Mouse (Mus musculus): Measurements from ENCODE around the gene Adam33. TPM values are rescaled to one million over a fixed set of nuclear protein-coding genes. Genes with fewer than 3 reads are reported as not detected.

Adam33 gene
- polyA plus RNA-seq, 1 experiment from 2014 or later: 2.1 TPM

DNA sequence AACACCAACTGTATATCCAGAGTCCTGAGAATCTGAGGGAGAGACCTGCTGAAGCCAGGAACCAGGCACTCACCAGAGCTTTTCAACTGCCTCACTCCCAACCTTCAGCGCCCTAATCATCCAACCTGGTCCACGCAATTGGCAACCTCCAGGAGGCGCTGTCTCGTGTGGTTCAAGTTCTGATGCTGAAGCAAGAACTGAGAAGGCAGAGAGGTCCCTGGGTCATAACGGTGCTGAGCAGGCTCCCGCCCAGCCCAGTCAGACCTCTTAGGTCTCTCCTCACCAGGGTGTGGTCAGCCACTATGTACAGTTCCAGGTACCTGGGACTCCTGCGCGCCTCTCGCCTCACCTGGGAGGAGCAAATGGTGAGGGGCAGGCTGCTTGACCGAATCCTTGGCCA, 8.0 kb downstream of the Adam33 start:
- peaks cover 75% of the 10 kb centered on the region for H3K27me3 ChIP-seq
- H3K4me3 ChIP-seq: no peak overlapping the region
- peak; percentile 59; the same call in 1 of the 2 replicates for ATAC-seq (ENCODE audit: low FRiP score, low read depth)
- no peaks in the 10 kb centered on the region for H3K9me3 ChIP-seq
- 4% methylated on average over 10 of the region's 10 CpGs for WGBS
- H3K36me3 ChIP-seq: no peaks in the 10 kb centered on the region
- peaks cover 21% of the 10 kb centered on the region for H3K4me1 ChIP-seq
- no peak overlapping the region for H3K9ac ChIP-seq (replicated peaks)
- no peak overlapping the region for H3K27ac ChIP-seq (replicated peaks)
- peak overlapping the region; percentile 47 for H3K4me2 ChIP-seq (replicated peaks)

- Histone ChIP-seq H3K4me1 (peaks cover 21% of the 10 kb centered on the region), H3K9me3 (no peaks in the 10 kb centered on the region), H3K27ac (replicated peaks) (no peak overlapping the region), H3K27me3 (peaks cover 75% of the 10 kb centered on the region), H3K36me3 (no peaks in the 10 kb centered on the region), H3K4me2 (replicated peaks) (peak overlapping the region; percentile 47), H3K9ac (replicated peaks) (peak overlapping the region; percentile 21; the same call in 1 of the 2 replicates), H3K4me3 (peak overlapping the region; percentile 31)
- ATAC-seq (ENCODE audit: low FRiP score, low read depth): no peak
- 2% methylated on average over 21 of the region's 21 CpGs for WGBS
These were observed 8.9 kb downstream of the Adam33 start for GRCm38 (mm10) chr2:131054646-131055264.

DNA sequence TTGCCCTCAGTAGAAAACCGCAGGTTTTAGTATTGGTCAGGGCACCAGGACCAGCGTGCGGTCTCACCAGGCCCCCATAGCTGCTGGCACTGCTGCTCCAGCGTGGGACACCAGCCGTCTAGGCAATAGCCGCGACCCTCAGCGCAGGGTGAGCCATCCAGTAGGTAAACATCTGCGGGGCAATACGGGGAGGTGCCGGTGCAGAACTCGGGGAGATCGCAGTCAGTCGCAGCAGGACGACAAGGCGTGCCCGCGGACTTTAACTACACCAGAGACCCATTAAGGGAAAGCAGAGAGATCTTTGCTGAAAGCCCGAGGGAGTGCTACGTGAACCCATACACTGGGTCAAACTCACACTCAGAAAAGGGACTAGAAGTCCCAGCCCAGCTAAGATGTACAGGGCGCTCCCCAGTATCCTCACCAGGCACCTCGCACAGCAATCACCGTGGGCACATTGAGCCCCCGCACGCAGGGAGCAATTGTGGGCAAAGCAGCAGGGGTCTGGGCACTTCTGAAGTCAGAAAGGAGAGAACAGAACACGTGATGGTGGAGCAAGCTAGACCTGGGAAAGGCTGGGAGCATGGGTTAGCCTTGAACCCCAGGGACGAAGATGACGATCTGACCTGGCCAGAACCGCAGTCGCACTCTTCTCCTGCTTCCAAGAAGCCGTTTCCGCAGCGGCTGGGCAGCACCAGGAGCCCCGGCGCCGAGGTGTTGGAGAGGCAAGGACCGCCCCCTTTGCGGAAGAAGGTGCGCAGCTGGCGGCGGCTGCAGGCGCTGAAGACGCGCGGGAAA, 9.6 kb downstream of the Adam33 start:
- Histone ChIP-seq H3K9ac (replicated peaks) (peak overlapping the region; percentile 21; the same call in 1 of the 2 replicates), H3K4me1 (peaks cover 21% of the 10 kb centered on the region), H3K27me3 (peaks cover 75% of the 10 kb centered on the region), H3K36me3 (no peaks in the 10 kb centered on the region), H3K4me3 (peak overlapping the region; percentile 31), H3K9me3 (no peaks in the 10 kb centered on the region), H3K27ac (replicated peaks) (no peak overlapping the region), H3K4me2 (replicated peaks) (peak overlapping the region; percentile 47)
- WGBS: 2% methylated on average over 45 of the region's 45 CpGs
- ATAC-seq (ENCODE audit: low FRiP score, low read depth): no peak

- Histone ChIP-seq H3K9ac (replicated peaks) (no peak overlapping the region), H3K4me3 (no peak overlapping the region), H3K9me3 (no peaks in the 10 kb centered on the region), H3K27me3 (peaks cover 64% of the 10 kb centered on the region), H3K27ac (replicated peaks) (no peak overlapping the region), H3K36me3 (no peaks in the 10 kb centered on the region), H3K4me1 (peaks cover 21% of the 10 kb centered on the region), H3K4me2 (replicated peaks) (no peak overlapping the region)
- ATAC-seq (ENCODE audit: low FRiP score, low read depth): no peak
- 66% methylated on average over 6 of the region's 6 CpGs for WGBS
These were observed 10.7 kb downstream of the Adam33 start for GRCm38 (mm10) chr2:131052862-131053418.

- Histone ChIP-seq H3K4me2 (replicated peaks) (no peak overlapping the region), H3K4me1 (peaks cover 21% of the 10 kb centered on the region), H3K9ac (replicated peaks) (no peak overlapping the region), H3K27me3 (peaks cover 59% of the 10 kb centered on the region), H3K4me3 (no peak overlapping the region), H3K27ac (replicated peaks) (no peak overlapping the region), H3K36me3 (no peaks in the 10 kb centered on the region), H3K9me3 (no peaks in the 10 kb centered on the region)
- ATAC-seq (ENCODE audit: low FRiP score, low read depth): no peak
- 79% methylated on average over 5 of the region's 5 CpGs for WGBS
These were observed 11.6 kb downstream of the Adam33 start for GRCm38 (mm10) chr2:131052043-131052442.

DNA sequence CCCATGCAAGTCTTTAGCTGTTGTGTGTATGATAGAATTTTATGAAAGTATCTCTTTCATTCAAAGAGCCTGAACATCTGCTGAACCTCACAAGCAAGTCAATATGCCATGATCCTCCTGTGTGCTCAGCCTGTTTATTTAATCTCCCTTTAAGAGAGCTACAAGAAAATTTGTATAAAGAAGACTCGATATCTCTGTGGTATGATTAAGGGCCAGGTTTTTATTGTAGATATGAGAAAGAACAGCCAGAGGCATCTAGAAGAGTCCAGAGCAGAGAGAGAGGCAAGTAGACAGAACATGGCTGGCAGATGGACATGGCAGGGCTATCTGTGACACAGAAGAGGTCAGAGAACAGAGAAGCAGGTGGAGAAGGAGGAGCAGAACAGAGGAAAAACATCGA, 17.6 kb downstream of the Adam33 start:
- Histone ChIP-seq H3K4me3 (no peak overlapping the region), H3K27me3 (peaks cover 29% of the 10 kb centered on the region), H3K36me3 (no peaks in the 10 kb centered on the region), H3K4me2 (replicated peaks) (no peak overlapping the region), H3K9me3 (no peaks in the 10 kb centered on the region), H3K9ac (replicated peaks) (no peak overlapping the region), H3K27ac (replicated peaks) (no peak overlapping the region), H3K4me1 (peaks cover 2% of the 10 kb centered on the region; the same call in 1 of the 2 replicates)
- no peak for ATAC-seq (ENCODE audit: low FRiP score, low read depth)
- WGBS: 83% methylated on average over 2 of the region's 2 CpGs

DNA sequence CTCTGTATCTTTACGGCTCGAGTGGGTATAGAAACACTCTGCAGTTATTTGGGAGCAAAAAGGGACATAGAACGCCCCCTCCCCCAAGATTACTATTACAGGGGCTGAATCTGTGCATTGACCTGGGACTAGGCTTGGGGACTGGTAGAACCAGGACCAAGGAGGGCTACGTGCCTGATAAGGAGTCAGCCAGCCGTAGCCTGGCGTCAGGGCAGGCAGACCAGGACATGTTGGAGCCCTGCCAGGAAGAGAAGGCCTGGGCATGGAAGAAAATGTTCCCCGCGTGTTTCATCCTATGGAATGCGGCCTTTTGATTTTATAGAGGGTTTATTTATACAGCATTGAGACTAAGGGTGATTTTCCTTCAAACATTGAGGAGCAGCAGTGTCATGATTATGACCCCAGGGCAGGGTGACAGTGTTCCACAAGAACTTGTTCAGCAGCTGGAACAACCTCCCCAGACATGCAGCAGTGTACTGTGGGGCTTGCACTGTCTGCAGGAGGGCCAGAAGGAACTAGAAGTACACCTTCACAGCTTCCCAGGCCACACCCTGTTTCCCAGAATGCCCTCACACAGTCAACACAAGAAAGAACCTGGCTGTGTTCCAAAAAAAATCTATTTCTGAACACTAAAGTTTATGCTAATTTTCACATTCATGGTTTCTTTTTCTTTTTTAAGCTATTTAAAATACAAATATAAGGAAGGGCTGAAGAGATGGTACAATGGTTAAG, 18.5 kb downstream of the Adam33 start:
- Histone ChIP-seq H3K27ac (replicated peaks) (no peak overlapping the region), H3K4me3 (no peak overlapping the region), H3K27me3 (peaks cover 37% of the 10 kb centered on the region), H3K9ac (replicated peaks) (no peak overlapping the region), H3K9me3 (no peaks in the 10 kb centered on the region), H3K4me2 (replicated peaks) (no peak overlapping the region), H3K36me3 (no peaks in the 10 kb centered on the region), H3K4me1 (peaks cover 7% of the 10 kb centered on the region; the same call in 1 of the 2 replicates)
- no peak for ATAC-seq (ENCODE audit: low FRiP score, low read depth)
- 78% methylated on average over 9 of the region's 9 CpGs for WGBS

- Histone ChIP-seq H3K4me2 (replicated peaks) (peak overlapping the region; percentile 23; the same call in 1 of the 2 replicates), H3K27me3 (peaks cover 45% of the 10 kb centered on the region), H3K9ac (replicated peaks) (no peak overlapping the region), H3K4me1 (peaks cover 7% of the 10 kb centered on the region; the same call in 1 of the 2 replicates), H3K36me3 (no peaks in the 10 kb centered on the region), H3K9me3 (no peaks in the 10 kb centered on the region), H3K4me3 (no peak overlapping the region), H3K27ac (replicated peaks) (no peak overlapping the region)
- no peak for ATAC-seq (ENCODE audit: low FRiP score, low read depth)
- 15% methylated on average over 7 of the region's 7 CpGs for WGBS
These were observed 19.2 kb downstream of the Adam33 start for GRCm38 (mm10) chr2:131044354-131044852.

GRCm38 (mm10) chr2:131042988-131043387, 20.6 kb downstream of the Adam33 start, which contains the start of gene Gfra4:
Gene Gfra4 (minus strand): TSS chr2:131043088.
- ATAC-seq (ENCODE audit: low FRiP score, low read depth): no peak
- peak within 1 kb of the TSS; percentile 72 for H3K4me2 ChIP-seq (replicated peaks)
- no peak within 1 kb of the TSS for H3K9ac ChIP-seq (replicated peaks)
- WGBS: 66% methylated on average over 2 of the region's 2 CpGs
- no peaks in the 10 kb centered on the region for H3K9me3 ChIP-seq
- no peak within 1 kb of the TSS for H3K27ac ChIP-seq (replicated peaks)
- H3K36me3 ChIP-seq: no peaks in the 10 kb centered on the region
- no peak within 1 kb of the TSS for H3K4me3 ChIP-seq
- H3K27me3 ChIP-seq: peaks cover 55% of the 10 kb centered on the region
- peaks cover 7% of the 10 kb centered on the region; the same call in 1 of the 2 replicates for H3K4me1 ChIP-seq

GRCm38 (mm10) chr2:131040854-131041825, 22.5 kb downstream of the Adam33 start:
- ATAC-seq (ENCODE audit: low FRiP score, low read depth): peak; percentile 65
- WGBS: 3% methylated on average over 98 of the region's 115 CpGs
- Histone ChIP-seq H3K4me3 (peak overlapping the region; percentile 51), H3K4me1 (peaks cover 7% of the 10 kb centered on the region; the same call in 1 of the 2 replicates), H3K27ac (replicated peaks) (no peak overlapping the region), H3K27me3 (peaks cover 55% of the 10 kb centered on the region), H3K9me3 (no peaks in the 10 kb centered on the region), H3K9ac (replicated peaks) (peak overlapping the region; percentile 40), H3K36me3 (no peaks in the 10 kb centered on the region), H3K4me2 (replicated peaks) (peak overlapping the region; percentile 72)
